Mouse (Mus musculus) E14TG2a.4 (cell line): ENCODE measurements around the gene Rdh16f1.
"Not testable (repeated sequence)": the region's sequence is repeated elsewhere in the genome, so short reads cannot be mapped to it uniquely, and the experiment has no call there.

ENCODE experiments used
- H3K27me3 ChIP-seq: 2 replicates; pipeline ENCODE4 v1.6.1; 2014; ENCODE audit warnings: low read length, control low read depth; ENCODE audit not compliant: insufficient read depth
- H3K36me3 ChIP-seq: 2 replicates; pipeline ENCODE4 v1.6.1; 2014; ENCODE audit warnings: low read length, control low read depth; ENCODE audit not compliant: insufficient read depth
- H3K4me1 ChIP-seq: replicated peaks from 2 replicates; pipeline ENCODE4 v1.6.1; 2014; ENCODE audit warnings: low read depth, low read length, control low read depth
- H3K4me3 ChIP-seq: replicated peaks from 2 replicates; pipeline ENCODE4 v1.5.1; 2014; ENCODE audit warnings: mild to moderate bottlenecking, low read length
- H3K9me3 ChIP-seq: 2 replicates; pipeline ENCODE4 v1.6.1; 2014; ENCODE audit warnings: low read length, control low read depth
- CTCF ChIP-seq: conservative IDR thresholded peaks from 2 replicates; pipeline ENCODE4 v1.5.1; 2014; ENCODE audit warnings: low read length
- NANOG ChIP-seq: IDR thresholded peaks from 2 replicates; pipeline ENCODE4 v1.6.1; 2014; ENCODE audit warnings: borderline replicate concordance, low read length, mixed read lengths
- POU5F1 ChIP-seq: IDR thresholded peaks from 2 replicates; pipeline ENCODE4 v1.6.1; 2014; ENCODE audit warnings: low read length, borderline replicate concordance

The Rdh16f1 gene

DNA sequence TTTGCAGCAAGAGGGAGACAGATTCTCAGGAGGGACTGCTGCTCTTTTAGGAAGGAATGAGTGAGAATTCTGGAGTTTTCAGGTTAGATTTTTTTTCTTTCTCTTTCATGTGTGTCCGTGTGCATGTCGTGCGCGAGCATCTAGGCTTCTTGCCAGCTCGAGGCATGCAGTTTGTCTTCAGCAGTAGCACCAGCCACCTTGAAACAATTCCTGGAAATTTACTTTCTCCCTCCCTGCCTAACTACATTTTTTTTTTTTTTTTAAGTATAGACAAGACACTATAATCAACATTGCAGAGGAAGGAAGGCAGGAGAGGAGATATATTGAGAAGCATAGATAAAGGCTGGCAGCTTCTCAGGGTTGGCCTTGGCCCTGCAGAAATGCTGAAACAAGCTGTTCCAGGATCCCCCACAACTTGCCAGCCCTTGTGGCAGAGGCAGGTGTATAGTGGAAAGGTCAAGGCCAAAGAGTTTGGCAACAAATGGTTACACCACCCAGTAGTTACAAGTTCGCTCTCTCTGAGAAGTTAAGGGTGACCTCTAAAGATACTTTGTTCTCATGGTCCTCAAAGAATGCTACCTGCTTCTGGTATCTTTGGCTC, 4.9 kb upstream of the Rdh16f1 start:
- H3K4me3 ChIP-seq, result no peak overlapping the region
- H3K4me1 ChIP-seq, result peaks cover 29% of the 10 kb centered on the region
- peaks cover 19% of the 10 kb centered on the region for H3K27me3 ChIP-seq
- no peak for TF ChIP-seq CTCF
- TF ChIP-seq NANOG, result no peak
- no peak for TF ChIP-seq POU5F1
- peaks cover 6% of the 10 kb centered on the region; the same call in 1 of the 2 replicates for H3K9me3 ChIP-seq
- H3K36me3 ChIP-seq, result no peaks in the 10 kb centered on the region

- peaks cover 23% of the 10 kb centered on the region for H3K4me1 ChIP-seq
- H3K27me3 ChIP-seq, result peaks cover 17% of the 10 kb centered on the region
- no peak overlapping the region for H3K4me3 ChIP-seq
- H3K36me3 ChIP-seq, result no peaks in the 10 kb centered on the region
- peaks cover 6% of the 10 kb centered on the region; the same call in 1 of the 2 replicates for H3K9me3 ChIP-seq
- TF ChIP-seq NANOG (no peak), CTCF (no peak), POU5F1 (no peak)
Measured at GRCm38 (mm10) chr10:127755246-127755645, 4.3 kb upstream of the Rdh16f1 start.

- Histone ChIP-seq H3K4me1 (peaks cover 17% of the 10 kb centered on the region), H3K36me3 (no peaks in the 10 kb centered on the region), H3K27me3 (peaks cover 10% of the 10 kb centered on the region), H3K9me3 (peaks cover 6% of the 10 kb centered on the region; the same call in 1 of the 2 replicates), H3K4me3 (peak overlapping the region; percentile 37)
- no peak for TF ChIP-seq POU5F1
- TF ChIP-seq NANOG, result no peak
- no peak for TF ChIP-seq CTCF
Measured at GRCm38 (mm10) chr10:127755770-127756468, 3.7 kb upstream of the Rdh16f1 start.

GRCm38 (mm10) chr10:127762926-127763325, 3.3 kb downstream of the Rdh16f1 start:
- not testable (repeated sequence) for H3K4me3 ChIP-seq, H3K9me3 ChIP-seq, H3K4me1 ChIP-seq, H3K27me3 ChIP-seq, H3K36me3 ChIP-seq

DNA sequence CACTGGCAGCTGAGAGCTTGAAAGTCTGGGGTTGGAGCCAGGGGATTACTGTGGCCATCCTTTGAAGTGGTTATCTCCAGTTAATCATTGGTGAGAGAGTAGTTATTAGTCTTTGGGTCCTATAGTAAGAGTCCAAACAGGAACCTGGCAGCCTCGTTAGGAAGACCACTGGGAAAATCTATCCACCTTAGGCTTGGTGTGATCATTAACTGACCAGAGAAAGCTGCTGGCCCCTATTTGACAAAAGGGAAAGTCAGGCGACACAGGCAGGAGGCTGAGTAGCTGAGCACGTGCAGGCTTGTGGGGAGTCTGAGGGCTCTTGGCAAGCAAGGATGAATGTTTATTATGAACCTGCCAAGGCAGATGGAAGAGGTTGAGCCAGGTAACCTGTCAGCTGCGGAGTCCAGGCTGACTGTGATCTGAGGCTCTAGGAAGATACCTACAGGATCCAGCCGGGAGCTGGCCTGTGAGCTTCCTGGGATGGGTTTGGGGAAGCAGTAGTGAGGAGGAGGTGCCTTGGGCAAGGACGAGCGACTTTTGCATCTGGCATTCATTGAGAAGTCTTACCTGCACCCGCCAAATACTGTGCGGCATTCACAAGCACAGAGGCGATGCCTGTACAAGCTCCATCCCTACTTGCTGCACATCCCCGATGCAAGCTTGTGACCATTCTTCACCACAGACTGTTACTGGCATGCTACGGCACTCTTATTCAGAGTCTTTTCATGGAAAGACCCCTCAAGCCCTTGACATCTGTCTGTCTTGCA, 4.5 kb downstream of the Rdh16f1 start:
- Histone ChIP-seq H3K4me3 (no peak overlapping the region), H3K4me1 (no peaks in the 10 kb centered on the region), H3K27me3 (peaks cover 4% of the 10 kb centered on the region; the same call in 1 of the 2 replicates), H3K9me3 (0 out of 2 replicates have a peak, but pooled peaks cover 3% of the 10 kb centered on the region), H3K36me3 (no peaks in the 10 kb centered on the region)
- TF ChIP-seq POU5F1, result no peak
- no peak for TF ChIP-seq CTCF
- TF ChIP-seq NANOG, result no peak

GRCm38 (mm10) chr10:127766564-127766963, 7.0 kb downstream of the Rdh16f1 start:
- no peak for TF ChIP-seq CTCF
- no peak for TF ChIP-seq NANOG
- TF ChIP-seq POU5F1, result no peak
- Histone ChIP-seq H3K27me3 (peaks cover 4% of the 10 kb centered on the region; the same call in 1 of the 2 replicates), H3K4me1 (no peaks in the 10 kb centered on the region), H3K36me3 (no peaks in the 10 kb centered on the region), H3K4me3 (no peak overlapping the region), H3K9me3 (peaks cover 10% of the 10 kb centered on the region; the same call in 1 of the 2 replicates)

DNA sequence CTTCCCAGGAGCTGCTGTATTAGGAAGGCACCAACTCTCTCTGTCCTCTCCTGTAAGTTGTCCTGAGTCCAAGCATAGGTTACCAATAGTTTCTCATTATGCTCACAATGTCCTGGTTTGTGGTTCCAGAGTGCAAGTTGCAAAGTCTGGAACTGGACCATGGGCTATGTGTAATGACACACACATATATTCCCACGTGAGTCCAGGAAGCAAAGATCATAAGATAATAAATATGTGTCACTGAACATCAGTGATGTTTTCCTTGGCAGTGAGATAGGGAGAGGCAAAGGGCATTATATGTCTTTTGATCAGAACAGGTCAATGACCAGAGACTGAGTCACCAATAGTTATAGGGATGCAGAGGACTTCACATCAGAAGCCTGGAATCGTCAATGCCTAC, 16.4 kb downstream of the Rdh16f1 start, which contains the start of gene Rdh9:
Rdh9 (plus strand) TSS at position 376 of the 400 bp plus-strand sequence.
- TF ChIP-seq CTCF (no peak), POU5F1 (no peak), NANOG (no peak)

GRCm38 (mm10) chr10:127782321-127782720, 22.7 kb downstream of the Rdh16f1 start:
- H3K9me3 ChIP-seq, result peaks cover 54% of the 10 kb centered on the region
- H3K27me3 ChIP-seq, H3K36me3 ChIP-seq, H3K4me1 ChIP-seq, H3K4me3 ChIP-seq: not testable (repeated sequence)

More for the DNA sequence above, 16.4 kb downstream of the Rdh16f1 start, which contains the start of gene Rdh9:
- H3K4me3 ChIP-seq, result no peak within 1 kb of the TSS
- H3K4me1 ChIP-seq, result no peaks in the 10 kb centered on the region
- H3K36me3 ChIP-seq, result no peaks in the 10 kb centered on the region
- no peaks in the 10 kb centered on the region for H3K27me3 ChIP-seq
- no peaks in the 10 kb centered on the region for H3K9me3 ChIP-seq

DNA sequence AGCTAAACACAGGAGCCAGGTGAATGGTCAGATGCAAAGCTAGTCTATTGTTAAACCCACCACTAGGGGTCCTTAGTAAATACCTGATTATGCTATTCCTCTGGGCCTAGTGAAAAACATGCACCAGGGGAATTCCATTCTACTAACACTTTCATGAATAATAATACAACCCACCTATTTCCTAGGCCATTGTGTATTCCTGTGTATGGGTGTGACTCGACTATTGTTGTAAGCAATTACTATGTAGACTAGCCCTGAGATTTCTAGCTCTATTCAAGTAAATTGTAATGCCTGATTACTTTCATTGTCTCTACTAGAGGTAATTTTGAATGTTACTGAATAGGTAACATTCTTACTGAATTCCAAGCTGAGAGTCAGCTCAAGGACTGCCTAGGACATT, 25.8 kb downstream of the Rdh16f1 start:
- not testable (repeated sequence) for H3K4me1 ChIP-seq, H3K4me3 ChIP-seq, H3K36me3 ChIP-seq, H3K27me3 ChIP-seq
- peaks cover 77% of the 10 kb centered on the region for H3K9me3 ChIP-seq
